Mouse (Mus musculus) kidney, embryonic 16.5 days (tissue): ENCODE results near the gene Ceacam15. TPM values are rescaled to one million over a fixed set of nuclear protein-coding genes. Genes with fewer than 3 reads are reported as not detected.
"Not testable (repeated sequence)": the region's sequence is repeated elsewhere in the genome, so short reads cannot be mapped to it uniquely, and the experiment has no call there.

ENCODE experiments used
- ATAC-seq: fragments of 200-750 bp; cut with Nextera tagmentation; 2 replicates; pipeline ENCODE4 v1.8.0; 2017; ENCODE audit warnings: moderate TSS enrichment; ENCODE audit not compliant: low FRiP score, low TSS enrichment
- H3K27ac ChIP-seq: fragments of 300-500 bp; sonication (generic); 2 replicates; pipeline ENCODE4 v1.5.1; 2014; ENCODE audit warnings: low read length
- H3K27me3 ChIP-seq: fragments of 300-500 bp; sonication (generic); 2 replicates; pipeline ENCODE4 v1.6.1; 2014; ENCODE audit warnings: low read length, control low read depth, mixed read lengths; ENCODE audit not compliant: insufficient read depth
- H3K36me3 ChIP-seq: fragments of 300-500 bp; sonication (generic); 2 replicates; pipeline ENCODE4 v1.6.1; 2014; ENCODE audit warnings: low read length, control low read depth, mixed read lengths; ENCODE audit not compliant: insufficient read depth
- H3K4me1 ChIP-seq: fragments of 300-500 bp; sonication (generic); 2 replicates; pipeline ENCODE4 v1.6.1; 2014; ENCODE audit warnings: low read length, control low read depth, mixed read lengths; ENCODE audit not compliant: insufficient read depth
- H3K4me2 ChIP-seq: fragments of 300-500 bp; sonication (generic); replicated peaks from 2 replicates; pipeline ENCODE4 v1.6.1; 2014; ENCODE audit warnings: low read depth, low read length
- H3K4me3 ChIP-seq: fragments of 300-500 bp; sonication (generic); 2 replicates; pipeline ENCODE4 v1.5.1; 2014; ENCODE audit warnings: mild to moderate bottlenecking, low read length
- H3K9ac ChIP-seq: fragments of 300-500 bp; sonication (generic); replicated peaks from 2 replicates; pipeline ENCODE4 v1.6.1; 2014; ENCODE audit warnings: low read length
- H3K9me3 ChIP-seq: fragments of 300-500 bp; sonication (generic); 2 replicates; pipeline ENCODE4 v1.6.1; 2016; ENCODE audit warnings: low read length, control low read depth
- WGBS: fragments of 180-500 bp; shearing (Covaris S2); extraction: QIAGEN DNeasy Blood & Tissue Kit; methylation state at CpG from one replicate; pipeline ENCODE4 v1.1.7; 2014; 5-methylcytosine and 5-hydroxymethylcytosine counted together
- polyA plus RNA-seq: library from polyadenylated mRNA; unstranded; fragments of >200 nt; fragmentation: Nextera tagmentation; extraction: Ambion mirVana; gene quantifications from 2 replicates; pipeline ENCODE4 v1.2.1, GENCODE M21; 2015

Ceacam15 gene
- polyA plus RNA-seq, 1 experiment from 2014 or later = not detected

DNA sequence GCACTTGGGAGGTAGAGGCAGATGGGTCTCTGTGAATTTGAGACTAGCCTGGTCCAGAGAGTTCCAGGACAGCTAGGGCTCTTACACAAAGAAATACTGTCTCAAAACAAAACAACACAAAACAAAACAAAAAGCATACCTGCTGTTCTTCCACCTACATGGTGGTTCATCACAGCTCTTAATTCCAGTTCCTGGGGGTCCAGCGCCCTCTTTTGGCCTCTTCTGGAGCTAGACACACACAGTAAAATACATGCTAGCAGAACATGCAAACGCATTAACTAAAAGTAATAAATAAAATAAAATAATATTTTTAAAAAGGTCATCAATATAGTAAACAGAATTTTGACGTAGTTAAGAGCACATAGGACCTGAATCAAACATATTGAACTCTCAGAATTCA lies 19.5 kb upstream of the Ceacam15 start:
- no peaks in the 10 kb centered on the region for H3K36me3 ChIP-seq
- no peaks in the 10 kb centered on the region for H3K27me3 ChIP-seq
- no peak overlapping the region for H3K4me3 ChIP-seq
- H3K9ac ChIP-seq = no peak overlapping the region
- ATAC-seq = no peak
- no peak overlapping the region for H3K27ac ChIP-seq
- WGBS = 29% methylated on average over 3 of the region's 3 CpGs
- no peak overlapping the region for H3K4me2 ChIP-seq
- H3K9me3 ChIP-seq = no peaks in the 10 kb centered on the region
- no peaks in the 10 kb centered on the region for H3K4me1 ChIP-seq

DNA sequence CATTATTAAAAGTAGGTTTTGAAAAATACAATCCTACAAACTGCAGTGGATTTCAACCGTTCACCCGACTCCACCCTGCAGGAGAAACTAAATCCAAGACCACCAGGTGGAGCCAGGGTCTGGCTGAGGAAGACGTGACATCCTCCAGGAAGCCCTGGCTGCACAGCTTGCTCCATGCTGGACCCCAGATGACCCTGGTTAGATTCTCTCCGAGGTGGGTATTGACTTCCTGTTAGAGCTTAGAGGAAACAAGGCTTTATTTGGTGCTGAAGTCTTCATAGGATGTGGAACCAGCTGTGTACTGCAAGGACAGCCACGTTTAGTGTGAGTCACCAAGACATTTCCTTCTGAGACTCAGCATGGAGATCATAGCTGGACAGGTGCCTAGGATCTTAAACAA lies 13.7 kb upstream of the Ceacam15 start:
- ATAC-seq = no peak
- peaks cover 9% of the 10 kb centered on the region; the same call in 1 of the 2 replicates for H3K9me3 ChIP-seq
- no peak overlapping the region for H3K27ac ChIP-seq
- no peaks in the 10 kb centered on the region for H3K27me3 ChIP-seq
- no peak overlapping the region for H3K4me2 ChIP-seq
- WGBS = 72% methylated on average over 5 of the region's 5 CpGs
- no peak overlapping the region for H3K9ac ChIP-seq
- no peaks in the 10 kb centered on the region for H3K4me1 ChIP-seq
- H3K4me3 ChIP-seq = no peak overlapping the region
- no peaks in the 10 kb centered on the region for H3K36me3 ChIP-seq

DNA sequence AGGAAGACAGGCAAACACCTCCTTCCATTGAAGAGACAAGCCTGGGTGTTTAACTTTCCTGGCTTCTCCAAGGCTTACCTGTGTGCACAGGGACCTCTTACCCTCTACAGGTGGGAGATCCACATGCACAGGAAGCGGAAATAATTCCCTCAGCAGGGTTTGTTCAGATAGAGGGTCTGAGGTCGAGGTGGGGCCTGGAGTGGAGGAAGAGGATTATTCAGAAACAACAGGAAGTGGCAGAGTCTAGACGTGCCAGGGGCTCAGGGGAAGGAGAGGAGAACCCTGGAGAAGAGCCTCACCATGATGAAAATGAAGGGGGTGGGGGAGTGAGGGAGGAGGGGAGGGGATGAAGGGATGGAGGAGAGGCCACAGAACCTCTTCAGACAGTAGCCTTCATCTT lies 4.7 kb upstream of the Ceacam15 start:
- WGBS = 33% methylated on average over 3 of the region's 3 CpGs
- ATAC-seq, H3K4me3 ChIP-seq: not testable (repeated sequence)

DNA sequence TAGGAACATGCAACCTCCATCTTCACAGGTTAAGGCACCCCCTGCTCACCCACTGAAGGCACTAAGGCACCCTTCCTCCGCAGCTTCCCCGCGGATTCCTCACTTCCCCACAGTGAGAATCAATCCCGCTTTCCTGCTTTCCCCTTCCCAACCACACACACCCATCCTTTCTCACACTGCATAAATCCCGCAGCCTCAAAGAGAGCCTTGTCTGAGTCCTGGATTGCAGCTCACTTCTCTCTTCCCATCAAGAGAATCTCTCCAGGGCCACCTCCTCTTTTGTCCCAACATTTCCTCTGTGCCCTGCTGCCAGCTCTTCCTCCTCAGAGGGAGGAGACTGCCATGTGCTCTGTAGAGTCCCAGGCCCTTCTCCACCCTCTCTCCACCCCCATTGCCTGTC lies 806 bp downstream of the Ceacam15 start:
- ATAC-seq, H3K4me2 ChIP-seq, H3K9ac ChIP-seq, H3K27me3 ChIP-seq, H3K4me1 ChIP-seq, H3K9me3 ChIP-seq, H3K36me3 ChIP-seq, H3K27ac ChIP-seq, H3K4me3 ChIP-seq: not testable (repeated sequence)
- WGBS = 57% methylated on average over 4 of the region's 5 CpGs

More for the DNA sequence above, 4.7 kb upstream of the Ceacam15 start:
- H3K27ac ChIP-seq, H3K9me3 ChIP-seq, H3K27me3 ChIP-seq, H3K36me3 ChIP-seq, H3K4me1 ChIP-seq, H3K4me2 ChIP-seq, H3K9ac ChIP-seq: not testable (repeated sequence)

DNA sequence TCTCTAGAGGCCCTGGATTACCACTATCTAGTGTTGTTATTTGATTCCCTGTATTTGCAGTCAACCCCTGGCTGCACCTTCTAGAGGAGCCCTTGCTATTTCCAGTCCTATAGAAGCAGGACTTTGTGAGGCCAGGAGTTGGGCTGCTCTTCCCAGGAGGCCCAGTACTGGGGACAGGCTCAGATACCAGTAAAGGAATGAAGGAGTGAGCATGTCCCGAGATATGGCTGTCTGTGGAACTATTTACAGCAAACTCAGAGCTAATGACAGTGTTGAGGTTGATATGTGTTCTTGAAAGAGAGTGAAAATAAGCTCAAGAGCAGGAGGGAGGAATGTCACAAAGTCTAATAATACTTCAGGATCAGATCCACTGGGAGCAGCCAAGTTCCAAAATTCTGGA lies 1.7 kb downstream of the Ceacam15 start:
- Histone ChIP-seq H3K27me3 (no peaks in the 10 kb centered on the region), H3K27ac (no peak overlapping the region), H3K4me1 (no peaks in the 10 kb centered on the region), H3K4me3 (no peak overlapping the region), H3K9me3 (no peaks in the 10 kb centered on the region), H3K9ac (no peak overlapping the region), H3K36me3 (no peaks in the 10 kb centered on the region), H3K4me2 (no peak overlapping the region)
- 64% methylated on average over 1 of the region's 1 CpGs for WGBS
- no peak for ATAC-seq

DNA sequence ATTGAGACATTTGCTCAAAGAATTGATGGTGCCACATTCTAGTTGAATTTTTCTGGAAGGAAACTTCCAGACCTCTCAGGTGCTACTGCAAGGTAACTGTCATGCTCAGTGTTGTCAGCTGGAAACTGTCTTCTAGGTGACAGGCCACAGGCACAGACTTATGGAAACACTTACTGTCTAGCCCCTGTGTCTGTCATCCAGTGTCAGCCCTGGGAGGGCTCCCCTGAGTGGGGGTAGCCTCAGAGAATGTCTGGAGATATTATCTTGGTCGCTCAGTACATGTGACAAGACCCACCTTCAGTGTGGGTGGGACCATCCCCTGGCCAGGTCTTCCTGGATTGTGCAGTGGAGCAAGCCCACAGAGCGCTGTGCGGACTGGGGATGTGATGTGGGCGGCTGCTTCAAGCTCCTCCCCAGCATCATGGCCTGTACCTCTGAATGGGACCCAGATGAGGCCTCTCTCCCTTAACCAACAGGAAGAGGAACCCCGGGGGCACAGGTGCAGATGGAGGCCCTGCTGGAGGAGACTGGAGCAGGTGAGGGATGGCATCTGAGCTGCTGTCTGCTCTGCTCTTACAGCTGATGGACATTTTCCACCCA lies 7.1 kb downstream of the Ceacam15 start:
- ATAC-seq, H3K4me2 ChIP-seq, H3K27me3 ChIP-seq, H3K27ac ChIP-seq, H3K4me1 ChIP-seq, H3K9ac ChIP-seq, H3K9me3 ChIP-seq, H3K4me3 ChIP-seq, H3K36me3 ChIP-seq: not testable (repeated sequence)
- 46% methylated on average over 4 of the region's 5 CpGs for WGBS

DNA sequence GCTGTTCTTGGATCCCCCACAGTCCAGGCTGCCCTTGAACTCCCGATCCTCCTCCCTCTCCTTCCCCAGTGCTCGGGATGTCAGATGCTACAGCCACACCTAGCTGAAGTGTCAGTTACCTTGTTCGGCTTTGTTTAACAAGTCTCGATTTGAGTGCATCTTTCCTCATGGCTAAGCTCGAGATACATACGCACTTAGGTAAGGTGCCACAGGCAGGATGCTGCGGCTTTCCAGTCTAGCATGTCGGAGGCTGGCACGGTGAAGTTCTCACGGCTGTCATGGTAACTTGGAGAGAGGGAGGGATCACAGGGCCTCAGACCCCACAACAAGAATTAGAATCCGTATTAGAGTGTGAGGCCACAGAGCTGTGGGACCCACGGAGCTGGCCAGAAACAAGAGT lies 31.2 kb downstream of the Ceacam15 start:
- Histone ChIP-seq H3K9me3 (no peaks in the 10 kb centered on the region), H3K9ac (no peak overlapping the region), H3K36me3 (no peaks in the 10 kb centered on the region), H3K4me3 (no peak overlapping the region), H3K4me1 (no peaks in the 10 kb centered on the region), H3K27me3 (no peaks in the 10 kb centered on the region), H3K27ac (no peak overlapping the region), H3K4me2 (no peak overlapping the region)
- ATAC-seq = no peak
- WGBS = 73% methylated on average over 12 of the region's 12 CpGs

DNA sequence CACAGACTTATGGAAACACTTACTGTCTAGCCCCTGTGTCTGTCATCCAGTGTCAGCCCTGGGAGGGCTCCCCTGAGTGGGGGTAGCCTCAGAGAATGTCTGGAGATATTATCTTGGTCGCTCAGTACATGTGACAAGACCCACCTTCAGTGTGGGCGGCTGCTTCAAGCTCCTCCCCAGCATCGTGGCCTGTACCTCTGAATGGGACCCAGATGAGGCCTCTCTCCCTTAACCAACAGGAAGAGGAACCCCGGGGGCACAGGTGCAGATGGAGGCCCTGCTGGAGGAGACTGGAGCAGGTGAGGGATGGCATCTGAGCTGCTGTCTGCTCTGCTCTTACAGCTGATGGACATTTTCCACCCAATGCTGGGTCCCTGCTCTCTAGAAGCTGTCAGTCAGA lies 32.4 kb downstream of the Ceacam15 start:
- not testable (repeated sequence) for H3K4me3 ChIP-seq, H3K9ac ChIP-seq, H3K27ac ChIP-seq, H3K27me3 ChIP-seq, H3K9me3 ChIP-seq, H3K4me2 ChIP-seq, ATAC-seq, H3K36me3 ChIP-seq, H3K4me1 ChIP-seq
- 51% methylated on average over 3 of the region's 4 CpGs for WGBS

DNA sequence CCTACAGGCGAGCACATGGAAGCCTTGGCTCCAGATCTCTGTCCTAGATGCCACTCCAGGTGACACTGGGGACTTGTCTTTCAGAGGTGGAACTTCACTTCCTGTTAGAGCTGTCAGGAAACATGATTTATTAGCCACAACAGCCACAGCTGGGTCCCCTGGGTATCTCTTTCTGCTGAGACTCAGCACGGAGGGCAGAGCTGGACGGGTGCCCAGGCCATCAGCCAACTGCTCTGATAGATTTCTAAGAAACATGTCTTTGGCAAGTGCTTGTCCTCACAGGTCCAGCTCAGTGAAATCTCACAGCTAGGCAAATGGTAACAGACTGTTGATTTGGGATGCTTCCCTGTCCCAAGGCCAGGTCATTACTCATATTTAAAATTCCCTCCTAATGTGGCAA lies 36.5 kb downstream of the Ceacam15 start:
- H3K27me3 ChIP-seq = no peaks in the 10 kb centered on the region
- ATAC-seq = no peak
- WGBS = 48% methylated on average over 3 of the region's 3 CpGs
- no peaks in the 10 kb centered on the region for H3K9me3 ChIP-seq
- H3K36me3 ChIP-seq = no peaks in the 10 kb centered on the region
- no peak overlapping the region for H3K4me2 ChIP-seq
- H3K9ac ChIP-seq = no peak overlapping the region
- H3K4me3 ChIP-seq = no peak overlapping the region
- no peak overlapping the region for H3K27ac ChIP-seq
- no peaks in the 10 kb centered on the region for H3K4me1 ChIP-seq

DNA sequence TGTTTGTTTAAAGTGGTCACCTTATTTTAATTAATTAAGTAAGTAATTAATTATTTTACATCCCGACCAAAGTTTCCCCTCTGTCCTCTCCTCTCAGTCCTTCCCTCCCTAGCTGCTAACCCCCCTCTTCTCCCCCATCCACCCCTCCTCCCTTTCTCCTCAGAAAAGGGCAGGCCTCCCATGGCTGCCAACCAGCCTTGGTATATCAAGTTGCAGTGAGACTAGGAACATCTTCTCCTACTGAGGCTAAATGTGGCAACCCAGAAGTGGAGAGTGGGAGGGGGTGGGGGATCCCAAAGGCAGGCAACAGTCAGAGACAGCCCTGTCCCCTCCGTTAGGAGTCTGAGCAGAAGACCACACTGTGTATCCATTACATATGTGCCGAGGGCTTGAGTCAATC lies 40.4 kb downstream of the Ceacam15 start:
- no peaks in the 10 kb centered on the region for H3K27me3 ChIP-seq
- H3K4me2 ChIP-seq = no peak overlapping the region
- no peak for ATAC-seq
- no peak overlapping the region for H3K27ac ChIP-seq
- 35% methylated on average over 3 of the region's 3 CpGs for WGBS
- no peak overlapping the region for H3K9ac ChIP-seq
- no peak overlapping the region for H3K4me3 ChIP-seq
- no peaks in the 10 kb centered on the region for H3K4me1 ChIP-seq
- no peaks in the 10 kb centered on the region for H3K36me3 ChIP-seq
- H3K9me3 ChIP-seq = peaks cover 3% of the 10 kb centered on the region; the same call in 1 of the 2 replicates
